Mouse (Mus musculus) heart, adult 2 months (tissue): ENCODE data around the gene Arid5a. TPM values are rescaled to one million over a fixed set of nuclear protein-coding genes. Genes with fewer than 3 reads are reported as not detected.

Experiments used
- DNase-seq, 2 experiments: peaks; one replicate each; pipeline ENCODE4 v3.0.0; 2021
- H3K27ac ChIP-seq: fragments of 200-600 bp; 2 replicates; pipeline ENCODE4 v1.8.1; 2022
- H3K27me3 ChIP-seq: fragments of 200-500 bp; 2 replicates; pipeline ENCODE4 v1.6.1; 2012; ENCODE audit warnings: mild to moderate bottlenecking, low read length, inconsistent platforms, mixed read lengths; ENCODE audit not compliant: control insufficient read depth, insufficient read depth
- H3K36me3 ChIP-seq: fragments of 200-500 bp; 2 replicates; pipeline ENCODE4 v1.6.1; 2012; ENCODE audit warnings: low read length, inconsistent platforms; ENCODE audit not compliant: control insufficient read depth, insufficient read depth
- H3K4me1 ChIP-seq: fragments of 200-500 bp; 2 replicates; pipeline ENCODE4 v1.6.1; 2011; ENCODE audit warnings: low read length; ENCODE audit not compliant: control insufficient read depth, insufficient read depth
- H3K4me3 ChIP-seq: fragments of 200-600 bp; 2 replicates; pipeline ENCODE4 v1.8.1; 2022
- H3K79me2 ChIP-seq: fragments of 200-500 bp; replicated peaks from 2 replicates; pipeline ENCODE4 v1.6.1; 2012; ENCODE audit warnings: mild to moderate bottlenecking, inconsistent platforms, low read length, moderate library complexity, mixed read lengths; ENCODE audit not compliant: control insufficient read depth, insufficient read depth
- H3K9ac ChIP-seq: fragments of 200-500 bp; 2 replicates; pipeline ENCODE4 v1.6.1; 2012; ENCODE audit warnings: low read depth, mild to moderate bottlenecking, control low read depth, inconsistent platforms, low read length, mixed read lengths
- CTCF ChIP-seq: fragments of 200-600 bp; IDR thresholded peaks from 2 replicates; pipeline ENCODE4 v1.8.1; 2022; ENCODE audit warnings: antibody characterized with exemption, mild to moderate bottlenecking, moderate library complexity
- EP300 ChIP-seq: fragments of 200-500 bp; IDR thresholded peaks from 2 replicates; pipeline ENCODE4 v1.6.1; 2011; ENCODE audit warnings: low read depth, low read length, control low read depth; ENCODE audit not compliant: insufficient read depth
- POLR2A ChIP-seq: fragments of 200-500 bp; IDR thresholded peaks from 2 replicates; pipeline ENCODE4 v1.6.1; 2011; ENCODE audit warnings: mild to moderate bottlenecking, low read depth, low read length, control low read depth; ENCODE audit not compliant: insufficient read depth
- WGBS: fragments of 180-500 bp; shearing (Covaris S2); methylation state at CpG from one replicate; pipeline ENCODE4 v1.1.7; 2018; 5-methylcytosine and 5-hydroxymethylcytosine counted together
- intact Hi-C: fragments of 180-260 bp; cut with DNase I; formaldehyde crosslinking; loops from one replicate; pipeline ENCODE4 v1.15.1; 2025
- polyA plus RNA-seq: library from polyadenylated mRNA; depleted of rRNA; stranded (reverse); fragments of >200 nt; gene quantifications from 2 replicates; pipeline ENCODE4 v1.2.3, GENCODE M21; 2012
- total RNA-seq, 2 experiments: library from RNA; stranded (reverse); gene quantifications; 2 replicates each; pipeline ENCODE4 v1.2.3; 2021

The Arid5a gene
- total and polyA plus RNA-seq, 3 experiments, result 4.9 to 12.4 (median 10.2) TPM

DNA sequence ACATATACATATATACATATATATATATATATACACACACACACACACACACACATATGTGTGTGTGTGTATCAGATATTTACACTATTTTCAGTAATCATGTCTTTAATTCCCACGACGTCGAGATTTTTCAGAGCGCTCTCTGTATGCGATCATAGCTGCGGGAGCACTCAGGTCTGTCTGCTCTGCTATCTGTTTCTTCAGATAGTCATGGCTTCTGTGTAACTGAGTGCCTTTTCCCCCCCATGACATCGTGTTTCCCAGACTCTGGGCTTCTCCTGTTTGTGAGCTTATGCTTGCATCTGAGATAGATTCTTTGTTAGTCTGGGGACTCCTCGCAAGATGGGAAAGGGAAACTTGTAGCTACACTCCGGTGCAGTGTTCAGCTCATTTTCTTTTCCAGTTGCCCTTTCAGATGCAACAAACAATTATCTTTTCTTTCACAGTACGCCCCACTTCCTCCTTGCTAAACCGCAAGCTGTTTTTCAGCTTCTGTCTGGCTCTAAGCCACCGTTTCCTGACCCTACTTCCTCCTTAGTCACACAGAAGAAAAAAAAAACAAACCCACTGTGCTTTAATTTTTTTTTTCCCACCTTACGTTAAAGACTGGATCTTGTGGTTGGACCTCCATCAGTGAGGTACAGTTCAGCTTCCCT, 43.6 kb upstream of the Arid5a start:
- TF ChIP-seq CTCF (no peak), EP300 (peak; percentile 71; the same call in 1 of the 2 replicates)
- Histone ChIP-seq H3K27me3 (no peaks in the 10 kb centered on the region), H3K4me3 (peak overlapping the region; percentile 23; the same call in 1 of the 2 replicates), H3K79me2 (no peaks in the 10 kb centered on the region), H3K9ac (peak overlapping the region; percentile 36), H3K27ac (peak overlapping the region; percentile 78), H3K4me1 (peaks cover 7% of the 10 kb centered on the region), H3K36me3 (no peaks in the 10 kb centered on the region)
- WGBS, result 15% methylated on average over 13 of the region's 13 CpGs
- DNase-seq, result peak; percentile 55 to 81
- intact Hi-C loops, result no loop called here

DNA sequence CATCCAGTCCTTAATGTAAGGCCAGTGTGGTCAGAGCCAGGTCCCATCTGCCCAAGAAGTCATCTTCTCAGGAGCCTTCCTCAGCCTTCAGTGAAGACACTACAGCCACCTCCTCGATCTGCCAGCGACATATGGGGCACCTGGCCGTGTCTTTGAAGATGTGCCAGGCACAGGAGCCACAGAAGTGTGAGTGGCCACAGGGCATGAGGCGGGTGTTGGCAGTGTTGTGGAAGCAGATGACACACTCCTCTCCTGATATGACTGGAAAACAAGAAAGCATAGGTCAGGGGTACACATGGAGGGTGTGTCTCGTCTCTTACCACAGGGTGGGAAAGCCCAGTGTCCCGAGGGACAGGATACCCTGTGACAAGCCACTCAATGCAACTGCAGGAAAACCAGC, 41.2 kb upstream of the Arid5a start:
- WGBS, result 70% methylated on average over 6 of the region's 6 CpGs
- intact Hi-C loops, result no loop called here

DNA sequence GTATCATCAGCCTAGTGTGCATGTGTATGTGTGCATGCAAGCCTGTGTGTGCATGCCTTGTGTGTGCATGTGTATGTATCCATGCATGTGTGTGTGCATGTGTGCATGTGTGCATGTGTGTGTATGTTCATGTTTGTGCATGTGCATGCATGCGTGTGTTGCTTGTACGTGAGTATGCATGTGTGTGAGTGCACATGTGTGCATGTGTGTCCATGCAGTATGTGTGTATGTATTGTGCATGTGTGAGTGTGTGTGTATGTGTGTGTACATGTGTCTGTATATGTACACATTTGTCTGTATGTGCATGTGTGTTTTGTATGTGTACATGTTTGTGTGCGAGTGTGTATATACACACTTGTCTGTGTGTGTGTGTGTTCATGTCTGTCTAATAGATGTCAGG, 39.9 kb upstream of the Arid5a start:
- Histone ChIP-seq H3K27ac (no peak overlapping the region), H3K4me1 (peaks cover 18% of the 10 kb centered on the region), H3K27me3 (no peaks in the 10 kb centered on the region), H3K36me3 (no peaks in the 10 kb centered on the region), H3K4me3 (no peak overlapping the region), H3K9ac (no peak overlapping the region), H3K79me2 (no peaks in the 10 kb centered on the region)
- TF ChIP-seq CTCF (no peak), EP300 (no peak), POLR2A (no peak)
- DNase-seq, result no peak
- WGBS, result 95% methylated on average over 3 of the region's 3 CpGs
- intact Hi-C loops, result no loop called here

More for the DNA sequence above, 41.2 kb upstream of the Arid5a start:
- H3K9ac ChIP-seq, result no peak overlapping the region
- no peak overlapping the region for H3K4me3 ChIP-seq
- H3K27me3 ChIP-seq, result no peaks in the 10 kb centered on the region
- H3K27ac ChIP-seq, result no peak overlapping the region
- H3K4me1 ChIP-seq, result peaks cover 14% of the 10 kb centered on the region
- DNase-seq, result no peak
- H3K36me3 ChIP-seq, result no peaks in the 10 kb centered on the region
- H3K79me2 ChIP-seq, result no peaks in the 10 kb centered on the region
- no peak for TF ChIP-seq POLR2A
- TF ChIP-seq EP300, result no peak
- no peak for TF ChIP-seq CTCF

DNA sequence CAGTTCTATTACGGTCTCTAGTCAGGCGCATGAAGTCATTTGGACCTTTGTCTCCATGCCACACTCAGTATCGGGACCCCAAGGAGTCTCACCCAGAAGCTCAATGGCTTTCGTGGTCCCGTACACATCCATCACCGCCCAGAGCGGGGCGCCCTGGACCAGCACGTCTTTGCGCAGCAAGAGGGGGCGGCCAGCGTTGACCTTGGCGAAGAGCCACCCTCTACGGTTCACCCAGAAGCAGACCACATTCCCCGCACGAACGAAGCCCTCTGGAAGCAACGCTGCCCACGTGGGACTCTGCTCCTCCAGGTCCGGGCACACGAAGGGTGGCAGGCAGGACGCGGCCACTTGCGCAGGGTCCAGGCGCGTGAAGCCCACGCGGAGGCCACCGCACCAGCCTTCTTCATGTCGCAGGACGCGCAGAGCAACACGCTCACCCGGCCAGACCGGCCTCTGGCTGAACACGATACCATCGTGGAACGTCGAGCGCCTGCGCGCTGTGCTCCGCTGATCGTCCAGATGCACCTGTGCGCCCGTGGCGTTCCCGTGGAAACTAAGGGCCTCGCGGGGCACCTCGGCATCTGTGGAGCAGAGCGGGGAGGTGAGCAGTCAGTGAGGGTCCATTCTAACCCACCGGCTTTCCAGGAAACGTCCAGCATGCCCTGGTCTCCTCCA, 38.3 kb upstream of the Arid5a start:
- Histone ChIP-seq H3K4me1 (peaks cover 19% of the 10 kb centered on the region), H3K36me3 (no peaks in the 10 kb centered on the region), H3K9ac (no peak overlapping the region), H3K4me3 (no peak overlapping the region), H3K79me2 (no peaks in the 10 kb centered on the region), H3K27ac (no peak overlapping the region), H3K27me3 (no peaks in the 10 kb centered on the region)
- 57% methylated on average over 54 of the region's 54 CpGs for WGBS
- DNase-seq, result no peak
- TF ChIP-seq POLR2A (no peak), EP300 (no peak), CTCF (no peak)
- intact Hi-C loops, result no loop called here

DNA sequence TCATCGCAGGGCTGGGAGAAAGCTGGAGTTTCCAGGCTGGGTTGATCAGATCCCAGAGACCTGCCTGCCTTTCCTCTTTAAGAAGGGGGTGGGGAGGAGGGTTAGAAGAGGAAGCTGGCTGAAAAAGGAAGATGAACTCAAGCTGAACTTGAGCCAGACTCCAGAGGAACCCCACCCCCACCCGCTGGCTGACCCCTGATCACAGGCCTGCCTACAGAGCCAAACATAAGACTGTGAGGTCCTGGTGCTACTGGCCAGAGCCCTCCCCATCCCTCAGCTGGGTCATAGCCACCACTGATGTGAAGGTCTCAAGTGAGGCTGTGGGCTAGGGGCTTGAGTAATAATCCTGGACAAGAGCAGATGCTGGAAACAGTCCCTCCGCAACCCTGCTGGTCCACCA, 36.9 kb upstream of the Arid5a start:
- DNase-seq, result peak; percentile 63 to 72
- no peaks in the 10 kb centered on the region for H3K27me3 ChIP-seq
- H3K36me3 ChIP-seq, result no peaks in the 10 kb centered on the region
- peaks cover 15% of the 10 kb centered on the region for H3K4me1 ChIP-seq
- H3K9ac ChIP-seq, result no peak overlapping the region
- peak overlapping the region; percentile 75 for H3K27ac ChIP-seq
- no peaks in the 10 kb centered on the region for H3K79me2 ChIP-seq
- intact Hi-C loops, result no loop called here
- 36% methylated on average over 3 of the region's 3 CpGs for WGBS
- TF ChIP-seq EP300 (0 out of 2 replicates have a peak, but pooled peaks have one; percentile 40), CTCF (no peak), POLR2A (peak; percentile 57; the same call in 1 of the 2 replicates)
- no peak overlapping the region for H3K4me3 ChIP-seq

DNA sequence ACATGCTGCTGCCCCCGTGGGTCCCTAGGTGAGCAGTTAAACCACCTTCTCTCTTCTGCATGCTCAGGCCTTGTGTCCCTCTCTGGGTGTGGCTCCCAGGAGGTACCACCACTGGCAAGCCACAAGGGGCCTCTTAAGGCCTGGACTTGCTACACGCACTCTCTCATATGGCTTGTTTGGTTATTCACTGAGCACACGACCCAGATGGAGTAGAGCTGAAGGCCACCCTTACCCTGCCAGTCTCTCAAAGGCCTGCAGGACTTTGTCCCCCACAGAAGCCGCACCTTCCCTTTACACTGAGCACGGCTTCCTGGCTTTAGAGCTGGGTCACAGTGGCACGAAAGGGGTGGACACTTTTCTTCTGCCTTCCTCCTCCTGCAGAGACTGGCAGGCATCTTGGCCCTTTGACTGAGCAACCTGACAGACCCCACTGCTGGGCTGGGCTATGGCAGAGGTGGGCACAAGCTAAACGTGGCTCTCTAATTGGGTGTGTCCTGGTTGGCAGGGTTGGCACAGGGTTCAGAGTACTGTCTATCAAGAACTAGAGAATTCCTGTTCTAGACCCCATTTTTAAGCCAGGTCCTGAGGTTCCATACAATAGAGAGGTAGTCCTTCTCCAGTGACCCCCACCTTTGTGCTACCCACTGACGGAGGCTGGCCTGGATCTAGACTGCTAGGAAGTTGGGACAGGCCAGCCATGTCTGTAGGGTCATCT, 35.9 kb upstream of the Arid5a start:
- Histone ChIP-seq H3K4me1 (peaks cover 15% of the 10 kb centered on the region), H3K79me2 (no peaks in the 10 kb centered on the region), H3K27ac (peak overlapping the region; percentile 75), H3K27me3 (no peaks in the 10 kb centered on the region), H3K4me3 (no peak overlapping the region), H3K36me3 (no peaks in the 10 kb centered on the region), H3K9ac (peak overlapping the region; percentile 17; the same call in 1 of the 2 replicates)
- intact Hi-C loops, result no loop called here
- WGBS, result 57% methylated on average over 8 of the region's 8 CpGs
- no peak for DNase-seq
- TF ChIP-seq CTCF (no peak), EP300 (no peak), POLR2A (no peak)
